Mouse (Mus musculus) E14TG2a.4 (cell line): ENCODE results near the gene Pigv.

Source experiments
- CTCF ChIP-seq: conservative IDR thresholded peaks from 2 replicates; pipeline ENCODE4 v1.5.1; 2014; ENCODE audit warnings: low read length
- NANOG ChIP-seq: IDR thresholded peaks from 2 replicates; pipeline ENCODE4 v1.6.1; 2014; ENCODE audit warnings: borderline replicate concordance, low read length, mixed read lengths
- POU5F1 ChIP-seq: IDR thresholded peaks from 2 replicates; pipeline ENCODE4 v1.6.1; 2014; ENCODE audit warnings: low read length, borderline replicate concordance

DNA sequence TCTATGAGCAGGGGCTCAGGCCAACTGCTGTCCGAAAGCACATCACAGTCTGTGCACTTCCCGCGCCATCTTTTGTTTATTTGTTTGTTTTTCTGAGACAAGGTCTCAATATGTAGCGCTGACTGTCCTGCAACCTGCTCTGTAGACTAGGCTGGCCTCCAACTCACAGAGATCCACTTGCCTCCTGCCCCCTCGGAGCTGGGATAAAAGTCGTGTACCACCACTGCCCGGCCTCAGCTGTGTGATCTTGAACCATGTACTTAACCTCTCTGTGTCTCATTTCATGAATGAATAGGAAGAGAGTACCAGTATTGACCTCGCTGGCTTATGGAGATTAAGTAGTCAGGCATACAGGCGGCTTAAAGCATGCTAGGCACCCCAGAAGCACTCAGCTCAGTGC, 45.8 kb downstream of the Pigv start:
- TF ChIP-seq CTCF (no peak), NANOG (no peak), POU5F1 (no peak)
